Mouse (Mus musculus): ENCODE measurements around the gene Prx. TPM values are rescaled to one million over a fixed set of nuclear protein-coding genes. Genes with fewer than 3 reads are reported as not detected.

The Prx gene
- under 1 TPM; 0.95 to 0.97 TPM for total RNA-seq (2021)

GRCm38 (mm10) chr7:27499036-27499435 is at the start of gene Prx:
Gene Prx, plus strand, starts transcription at chr7:27499324.
- no peak for DNase-seq
- intact Hi-C loops (cut with DNase I), result no loop called here

GRCm38 (mm10) chr7:27451359-27451758 is 47.8 kb upstream of the Prx start:
- DNase-seq, result no peak
- intact Hi-C loops (cut with DNase I), result no loop called here

- intact Hi-C loops (cut with DNase I), result no loop called here
- DNase-seq, result no peak
These were observed 46.8 kb upstream of the Prx start for GRCm38 (mm10) chr7:27452206-27452770.

GRCm38 (mm10) chr7:27454461-27455121 is 44.5 kb upstream of the Prx start:
- DNase-seq, result no peak
- intact Hi-C loops (cut with DNase I), result no loop called here

GRCm38 (mm10) chr7:27455273-27455672 is 43.9 kb upstream of the Prx start:
- intact Hi-C loops (cut with DNase I), result no loop called here
- no peak for DNase-seq

GRCm38 (mm10) chr7:27458614-27459013 is 40.5 kb upstream of the Prx start:
- intact Hi-C loops (cut with DNase I), result no loop called here
- no peak for DNase-seq

- intact Hi-C loops (cut with DNase I), result no loop called here
These were observed 39.5 kb upstream of the Prx start for GRCm38 (mm10) chr7:27459640-27460039.

GRCm38 (mm10) chr7:27460477-27460876 is 38.6 kb upstream of the Prx start:
- intact Hi-C loops (cut with DNase I), result no loop called here
- DNase-seq, result no peak

More at GRCm38 (mm10) chr7:27459640-27460039, 39.5 kb upstream of the Prx start:
- no peak for DNase-seq

GRCm38 (mm10) chr7:27467648-27468047 is 31.5 kb upstream of the Prx start:
- intact Hi-C loops (cut with DNase I), result no loop called here
- DNase-seq, result no peak

- intact Hi-C loops (cut with DNase I), result loop anchor here (5.0 kb wide), 1 partner anchor 114 kb away; the partner anchor contains the start of genes Gm20479 and Shkbp1
- no peak for DNase-seq
These were observed 27.6 kb upstream of the Prx start for GRCm38 (mm10) chr7:27471390-27472120.

- intact Hi-C loops (cut with DNase I), result loop anchor here (5.0 kb wide), 1 partner anchor 115 kb away; the partner anchor contains the start of genes Gm20479 and Shkbp1
- DNase-seq, result peak in 1 of 2 experiments; percentile 42
These were observed 26.5 kb upstream of the Prx start for GRCm38 (mm10) chr7:27472596-27472995.

GRCm38 (mm10) chr7:27473156-27473834 is 25.8 kb upstream of the Prx start, which contains the start of gene Sertad3:
Gene Sertad3, plus strand, starts transcription at chr7:27473768.
- DNase-seq, result peak; percentile 100
- intact Hi-C loops (cut with DNase I), result loop anchor here (5.0 kb wide), 1 partner anchor 116 kb away; the partner anchor contains the start of genes Gm20479 and Shkbp1

- DNase-seq, result no peak
- intact Hi-C loops (cut with DNase I), result loop anchor here (2.0 to 5.0 kb wide), 2 partner anchors 17 to 117 kb away; partner anchors contain the start of genes Gm20479 and Shkbp1
These were observed 25.2 kb upstream of the Prx start for GRCm38 (mm10) chr7:27473835-27474489.

- intact Hi-C loops (cut with DNase I), result loop anchor here (2.0 to 5.0 kb wide), 2 partner anchors 16 to 117 kb away; partner anchors contain the start of genes Gm20479 and Shkbp1
- DNase-seq, result peak; percentile 96 to 98
These were observed 24.6 kb upstream of the Prx start for GRCm38 (mm10) chr7:27474490-27474954.

GRCm38 (mm10) chr7:27475596-27475995 is 23.5 kb upstream of the Prx start:
- intact Hi-C loops (cut with DNase I), result loop anchor here (1.0 to 2.0 kb wide), 2 partner anchors 15 to 51 kb away; no protein-coding TSS in a partner anchor
- no peak for DNase-seq

GRCm38 (mm10) chr7:27476098-27476635 is 23.0 kb upstream of the Prx start:
- no peak for DNase-seq
- intact Hi-C loops (cut with DNase I), result no loop called here

GRCm38 (mm10) chr7:27478561-27478960 is 20.6 kb upstream of the Prx start:
- no peak for DNase-seq
- intact Hi-C loops (cut with DNase I), result no loop called here

- DNase-seq, result no peak
- intact Hi-C loops (cut with DNase I), result loop anchor here (10.0 kb wide), 1 partner anchor 315 kb away; the partner anchor contains the start of gene Egln2
These were observed 19.4 kb upstream of the Prx start for GRCm38 (mm10) chr7:27479750-27480149.

- DNase-seq, result no peak
- intact Hi-C loops (cut with DNase I), result loop anchor here (10.0 kb wide), 1 partner anchor 316 kb away; the partner anchor contains the start of gene Egln2
These were observed 18.6 kb upstream of the Prx start for GRCm38 (mm10) chr7:27480506-27480905.

Data from heart, postnatal 36 days (tissue).